Mouse (Mus musculus) heart, embryonic 16.5 days (tissue): ENCODE measurements at regions not wholly inside any gene's neighbourhood (a gene's known extent, or its start where the extent isn't known, plus 50 kb on each side); places are given as distances from the start of the nearest gene placed in this dataset.

Experiments used
- ATAC-seq: fragments of 200-750 bp; cut with Nextera tagmentation; replicated peaks from 2 replicates; pipeline ENCODE4 v1.8.0; 2017; ENCODE audit warnings: moderate number of reproducible peaks; ENCODE audit not compliant: insufficient read depth, low FRiP score; ENCODE audit errors: extremely low read depth
- H3K27ac ChIP-seq: fragments of 300-500 bp; sonication (generic); 2 replicates; pipeline ENCODE4 v1.5.1; 2014; ENCODE audit warnings: mild to moderate bottlenecking, low read length, control low read depth, moderate library complexity
- H3K27me3 ChIP-seq: fragments of 300-500 bp; sonication (generic); 2 replicates; pipeline ENCODE4 v1.6.1; 2014; ENCODE audit warnings: low read length, mixed read lengths; ENCODE audit not compliant: control insufficient read depth, insufficient read depth
- H3K36me3 ChIP-seq: fragments of 300-500 bp; sonication (generic); 2 replicates; pipeline ENCODE4 v1.6.1; 2014; ENCODE audit not compliant: control insufficient read depth, insufficient read depth
- H3K4me1 ChIP-seq: fragments of 300-500 bp; sonication (generic); 2 replicates; pipeline ENCODE4 v1.6.1; 2014; ENCODE audit warnings: low read length, mixed read lengths; ENCODE audit not compliant: control insufficient read depth, insufficient read depth
- H3K4me2 ChIP-seq: fragments of 300-500 bp; sonication (generic); 2 replicates; pipeline ENCODE4 v1.6.1; 2014; ENCODE audit warnings: low read depth, mild to moderate bottlenecking, control low read depth, low read length
- H3K4me3 ChIP-seq: fragments of 300-500 bp; sonication (generic); 2 replicates; pipeline ENCODE4 v1.5.1; 2014; ENCODE audit warnings: mild to moderate bottlenecking, control low read depth, low read length
- H3K9ac ChIP-seq: fragments of 300-500 bp; sonication (generic); 2 replicates; pipeline ENCODE4 v1.6.1; 2014; ENCODE audit warnings: low read length, control low read depth
- H3K9me3 ChIP-seq: fragments of 300-500 bp; sonication (generic); replicated peaks from 2 replicates; pipeline ENCODE4 v1.6.1; 2016; ENCODE audit warnings: low read length; ENCODE audit not compliant: control insufficient read depth
- WGBS: fragments of 180-500 bp; shearing (Covaris S2); extraction: QIAGEN DNeasy Blood & Tissue Kit; methylation state at CpG from one replicate; pipeline ENCODE4 v1.1.7; 2014; 5-methylcytosine and 5-hydroxymethylcytosine counted together

DNA sequence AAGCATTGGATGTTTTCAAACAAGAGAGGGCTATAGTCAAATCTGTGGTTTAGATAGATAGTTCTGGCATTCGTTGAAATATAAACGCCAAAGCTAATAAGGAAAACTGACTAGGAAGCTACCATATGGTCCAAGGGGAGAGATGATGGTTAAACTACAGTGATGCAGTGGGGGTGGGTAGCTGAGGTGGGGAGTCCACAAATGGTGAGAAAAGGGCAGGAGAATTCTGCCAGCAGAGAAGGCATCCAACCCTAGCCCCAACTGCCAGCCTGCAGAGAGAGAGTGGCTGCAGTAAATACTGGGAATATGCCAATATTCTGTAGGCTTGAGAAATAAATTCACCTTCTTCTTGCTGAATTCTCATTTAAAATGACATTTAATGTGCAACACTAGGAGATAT, 204.3 kb downstream of the Fam84b start:
- H3K36me3 ChIP-seq: no peaks in the 10 kb centered on the region
- 83% methylated on average over 2 of the region's 2 CpGs for WGBS
- no peaks in the 10 kb centered on the region for H3K9me3 ChIP-seq
- H3K4me3 ChIP-seq: no peak overlapping the region
- ATAC-seq: no peak
- H3K9ac ChIP-seq: no peak overlapping the region
- no peak overlapping the region for H3K27ac ChIP-seq
- H3K4me1 ChIP-seq: no peaks in the 10 kb centered on the region
- no peaks in the 10 kb centered on the region for H3K27me3 ChIP-seq
- no peak overlapping the region for H3K4me2 ChIP-seq

DNA sequence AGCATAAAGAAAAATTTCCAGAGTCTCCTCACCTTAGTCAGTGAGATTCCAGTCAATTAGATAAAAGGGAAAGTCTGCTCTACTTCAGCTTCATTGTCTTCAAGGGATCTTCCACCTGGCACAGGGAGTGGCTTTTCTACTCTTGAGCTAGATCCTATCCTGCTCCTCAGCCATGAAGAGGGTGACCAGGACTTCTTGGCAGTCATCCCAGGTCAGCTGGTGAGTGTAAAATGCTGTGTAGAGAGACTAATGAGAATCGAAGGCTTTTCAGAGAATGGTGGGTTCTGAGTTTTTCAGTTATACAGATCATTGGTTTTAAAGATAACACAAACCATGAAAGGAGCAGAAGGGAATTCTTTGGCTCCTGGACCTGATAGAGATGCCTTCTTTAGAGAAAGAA, 211.8 kb downstream of the Fam84b start:
- H3K4me2 ChIP-seq: no peak overlapping the region
- H3K4me3 ChIP-seq: no peak overlapping the region
- H3K4me1 ChIP-seq: no peaks in the 10 kb centered on the region
- no peaks in the 10 kb centered on the region for H3K36me3 ChIP-seq
- WGBS: 56% methylated on average over 1 of the region's 1 CpGs
- H3K27me3 ChIP-seq: no peaks in the 10 kb centered on the region
- H3K27ac ChIP-seq: no peak overlapping the region
- ATAC-seq: no peak
- no peaks in the 10 kb centered on the region for H3K9me3 ChIP-seq
- no peak overlapping the region for H3K9ac ChIP-seq

DNA sequence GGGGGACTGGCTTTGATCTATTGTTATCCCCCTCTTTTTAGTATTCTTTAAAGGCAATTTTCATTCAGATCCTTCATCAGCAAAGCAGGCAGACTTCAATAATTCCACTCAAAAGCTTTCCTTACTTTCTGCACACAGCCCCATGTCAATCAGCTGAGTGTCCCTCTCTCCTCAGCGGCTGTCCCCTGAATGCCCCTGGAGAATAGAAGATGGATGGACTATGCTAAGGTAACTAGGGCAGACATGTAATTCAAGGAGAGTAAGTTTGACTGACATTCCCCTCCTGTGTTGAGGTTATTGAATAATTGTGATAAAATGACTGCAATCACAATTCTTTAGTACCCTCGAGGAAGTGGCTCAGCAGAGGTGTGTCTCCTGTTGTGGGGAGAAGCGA, 220.1 kb downstream of the Fam84b start:
- H3K27me3 ChIP-seq: no peaks in the 10 kb centered on the region
- H3K36me3 ChIP-seq: no peaks in the 10 kb centered on the region
- no peak for ATAC-seq
- no peaks in the 10 kb centered on the region for H3K9me3 ChIP-seq
- H3K4me1 ChIP-seq: no peaks in the 10 kb centered on the region
- WGBS: 65% methylated on average over 3 of the region's 3 CpGs
- H3K27ac ChIP-seq: no peak overlapping the region
- H3K9ac ChIP-seq: no peak overlapping the region
- H3K4me2 ChIP-seq: no peak overlapping the region
- no peak overlapping the region for H3K4me3 ChIP-seq

DNA sequence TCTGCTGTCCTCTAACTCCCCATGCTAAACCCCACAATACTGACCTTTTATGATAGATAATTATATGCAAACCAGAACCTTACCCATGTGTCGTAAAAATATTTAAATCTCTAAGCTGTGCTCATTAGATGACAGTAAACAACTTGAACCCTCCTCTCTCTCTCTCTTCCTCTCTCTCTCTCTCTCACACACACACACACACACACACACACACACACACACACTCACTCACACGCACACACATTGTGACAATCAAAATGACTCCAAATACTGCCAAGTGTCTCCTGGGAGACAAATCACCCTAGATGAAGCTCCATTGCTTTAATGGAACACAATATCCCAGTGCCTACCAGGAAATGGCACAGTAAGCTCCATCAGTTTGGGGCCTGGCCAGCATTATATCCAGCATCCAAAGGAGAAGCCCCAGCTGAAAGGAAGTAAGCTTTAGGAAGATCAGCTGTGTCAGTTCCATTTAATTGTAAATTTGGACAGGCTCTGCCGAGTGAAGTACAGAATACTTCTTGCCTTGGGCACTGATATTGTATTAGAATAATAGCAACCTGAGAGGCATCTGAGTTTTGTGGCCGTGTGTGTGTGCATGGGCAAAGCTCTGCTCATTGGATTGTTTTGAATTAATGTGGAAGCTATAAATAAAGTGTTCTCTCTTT, 220.7 kb downstream of the Fam84b start:
- 78% methylated on average over 4 of the region's 4 CpGs for WGBS
- no peak overlapping the region for H3K4me2 ChIP-seq
- H3K4me3 ChIP-seq: no peak overlapping the region
- H3K27ac ChIP-seq: no peak overlapping the region
- no peaks in the 10 kb centered on the region for H3K4me1 ChIP-seq
- no peaks in the 10 kb centered on the region for H3K36me3 ChIP-seq
- no peaks in the 10 kb centered on the region for H3K27me3 ChIP-seq
- no peak overlapping the region for H3K9ac ChIP-seq
- H3K9me3 ChIP-seq: no peaks in the 10 kb centered on the region
- ATAC-seq: no peak

GRCm38 (mm10) chr15:60630756-60631402, 222.7 kb downstream of the Fam84b start:
- Histone ChIP-seq H3K9me3 (no peaks in the 10 kb centered on the region), H3K9ac (no peak overlapping the region), H3K36me3 (no peaks in the 10 kb centered on the region), H3K27ac (no peak overlapping the region), H3K4me2 (no peak overlapping the region), H3K4me3 (no peak overlapping the region), H3K27me3 (no peaks in the 10 kb centered on the region), H3K4me1 (no peaks in the 10 kb centered on the region)
- 69% methylated on average over 7 of the region's 7 CpGs for WGBS
- ATAC-seq: no peak

DNA sequence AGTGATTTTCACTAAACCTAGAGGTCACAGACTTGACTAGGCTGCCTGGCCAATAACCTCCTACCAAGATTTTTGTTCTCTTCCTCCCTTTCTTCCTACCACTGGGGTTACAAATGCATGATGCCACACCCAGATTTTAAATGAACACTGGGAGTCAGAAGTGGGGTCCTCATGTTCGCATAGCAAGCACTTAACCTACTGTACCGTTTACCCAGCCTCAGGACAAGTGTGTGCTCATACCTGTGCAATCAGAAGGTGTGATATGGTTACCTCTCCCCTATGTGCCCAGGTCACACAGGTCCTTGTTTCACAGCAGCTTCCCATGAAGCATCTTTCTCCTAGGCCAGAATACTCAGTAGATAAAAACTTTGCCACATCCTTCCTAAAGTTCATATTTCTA, 234.8 kb downstream of the Fam84b start:
- Histone ChIP-seq H3K27me3 (no peaks in the 10 kb centered on the region), H3K4me2 (no peak overlapping the region), H3K4me1 (no peaks in the 10 kb centered on the region), H3K4me3 (no peak overlapping the region), H3K9ac (no peak overlapping the region), H3K9me3 (no peaks in the 10 kb centered on the region), H3K27ac (no peak overlapping the region), H3K36me3 (no peaks in the 10 kb centered on the region)
- ATAC-seq: no peak
- WGBS: 69% methylated on average over 2 of the region's 2 CpGs

DNA sequence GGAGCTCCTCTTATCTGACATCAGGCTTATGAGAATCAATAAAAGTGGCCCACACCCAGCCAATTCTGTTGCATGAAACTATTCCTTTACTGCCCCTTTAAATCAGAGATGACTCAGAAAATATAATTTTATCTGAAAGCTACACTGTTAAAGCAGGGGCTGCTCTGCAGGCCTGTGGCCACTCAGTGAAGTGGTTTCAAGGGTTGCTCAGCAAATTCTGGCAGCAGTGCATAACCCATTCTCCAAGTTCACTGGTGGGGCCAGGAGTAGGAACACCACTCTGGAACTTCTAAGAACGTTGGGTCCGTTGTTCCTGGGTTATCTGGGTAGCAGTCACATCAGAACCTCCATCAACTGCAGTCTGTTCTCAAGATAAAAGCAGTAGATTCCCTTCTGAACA, 236.2 kb downstream of the Fam84b start:
- Histone ChIP-seq H3K9me3 (no peaks in the 10 kb centered on the region), H3K9ac (no peak overlapping the region), H3K4me1 (no peaks in the 10 kb centered on the region), H3K4me3 (no peak overlapping the region), H3K27me3 (no peaks in the 10 kb centered on the region), H3K27ac (no peak overlapping the region), H3K4me2 (no peak overlapping the region), H3K36me3 (no peaks in the 10 kb centered on the region)
- 44% methylated on average over 2 of the region's 2 CpGs for WGBS
- ATAC-seq: no peak

DNA sequence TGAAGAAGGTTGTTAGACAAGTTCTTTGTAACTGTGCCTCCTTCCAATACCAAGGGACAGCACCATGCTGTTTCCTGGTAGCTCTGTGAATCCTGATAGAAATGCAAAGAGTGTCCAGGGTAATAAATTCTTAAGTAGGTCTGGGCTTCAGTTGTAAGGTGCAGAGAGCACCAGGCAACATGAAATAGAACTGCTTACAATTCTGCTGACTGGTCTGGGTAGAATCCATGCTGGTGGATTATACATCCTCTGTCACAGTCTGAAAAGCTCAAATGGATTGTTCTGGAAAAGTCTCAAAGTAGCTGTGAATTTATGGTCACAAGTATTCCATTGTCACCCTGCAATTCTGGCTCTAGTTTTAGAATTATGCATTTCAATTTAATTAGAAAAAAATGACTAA, 251.7 kb downstream of the Fam84b start:
- Histone ChIP-seq H3K9me3 (no peaks in the 10 kb centered on the region), H3K4me1 (no peaks in the 10 kb centered on the region), H3K4me2 (no peak overlapping the region), H3K9ac (no peak overlapping the region), H3K27me3 (no peaks in the 10 kb centered on the region), H3K36me3 (no peaks in the 10 kb centered on the region), H3K4me3 (no peak overlapping the region), H3K27ac (no peak overlapping the region)
- ATAC-seq: no peak

- Histone ChIP-seq H3K4me2 (no peak overlapping the region), H3K27me3 (no peaks in the 10 kb centered on the region), H3K9ac (no peak overlapping the region), H3K27ac (no peak overlapping the region), H3K9me3 (no peaks in the 10 kb centered on the region), H3K4me3 (no peak overlapping the region), H3K36me3 (no peaks in the 10 kb centered on the region), H3K4me1 (no peaks in the 10 kb centered on the region)
- no peak for ATAC-seq
- WGBS: 80% methylated on average over 5 of the region's 5 CpGs
Measured at GRCm38 (mm10) chr15:60577084-60577483, 276.5 kb downstream of the Fam84b start.
